Mouse (Mus musculus): ENCODE data around the gene Nin. TPM values are rescaled to one million over a fixed set of nuclear protein-coding genes. Genes with fewer than 3 reads are reported as not detected.

Gene Nin
- polyA plus RNA-seq, 1 experiment from 2014 or later: 14.8 TPM

DNA sequence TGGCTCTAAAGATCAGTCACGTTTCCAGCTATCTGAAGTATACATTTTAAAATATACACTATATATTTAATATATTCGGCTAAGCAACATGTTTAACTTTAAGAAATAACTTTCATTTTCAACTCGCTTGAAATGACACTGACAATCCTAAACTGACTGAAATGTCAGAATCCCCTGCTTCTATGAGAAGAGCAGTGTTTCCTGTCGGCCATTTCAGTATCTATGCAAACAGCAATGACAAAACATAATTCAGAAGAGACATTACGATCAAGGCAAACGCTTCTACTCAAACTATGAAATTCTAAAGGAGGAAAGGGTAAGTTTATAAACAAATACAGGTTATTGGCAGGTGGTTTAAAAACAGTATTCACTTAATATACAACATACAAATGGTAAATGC lies 136.8 kb downstream of the Nin start:
- Histone ChIP-seq H3K9ac (ENCODE audit: low read length) (no peak overlapping the region), H3K27me3 (replicated peaks; ENCODE audit: control insufficient read depth, insufficient read depth, low read length) (no peaks in the 10 kb centered on the region), H3K27ac (ENCODE audit: low read depth, low read length) (no peak overlapping the region), H3K4me3 (ENCODE audit: low read depth, low read length) (no peak overlapping the region), H3K36me3 (ENCODE audit: control insufficient read depth, insufficient read depth, low read length) (peaks cover 30% of the 10 kb centered on the region), H3K4me2 (ENCODE audit: low read length) (no peak overlapping the region), H3K4me1 (ENCODE audit: control insufficient read depth, insufficient read depth, low read length) (no peaks in the 10 kb centered on the region), H3K9me3 (replicated peaks; ENCODE audit: control insufficient read depth, low read length) (no peaks in the 10 kb centered on the region)
- 86% methylated on average over 6 of the region's 6 CpGs for WGBS
- DNase-seq (ENCODE audit: low spot score) (no peak), ATAC-seq (no peak)

DNA sequence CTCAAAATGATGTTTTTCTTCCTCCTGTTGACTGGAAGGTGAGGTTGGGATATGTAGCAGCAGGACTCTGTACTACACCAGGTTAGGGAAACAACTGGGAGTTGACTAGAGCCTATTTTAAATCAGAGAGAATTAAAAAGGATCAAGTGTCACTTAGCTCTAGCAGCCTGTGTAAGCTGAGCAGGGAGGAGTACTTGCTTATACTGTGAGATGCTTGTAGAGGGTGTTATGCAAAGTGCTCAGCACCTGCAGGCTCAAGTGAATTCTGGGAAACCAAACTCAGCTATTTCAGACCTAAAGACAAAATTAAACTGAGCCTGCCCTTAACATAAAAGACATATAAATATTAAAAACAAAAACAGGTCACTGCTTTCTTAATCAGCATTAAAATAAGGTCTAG lies 139.9 kb downstream of the Nin start:
- H3K9ac ChIP-seq (ENCODE audit: low read length): no peak overlapping the region
- no peak overlapping the region for H3K4me3 ChIP-seq (ENCODE audit: low read depth, low read length)
- no peak for ATAC-seq
- H3K27me3 ChIP-seq (replicated peaks; ENCODE audit: control insufficient read depth, insufficient read depth, low read length): no peaks in the 10 kb centered on the region
- no peak overlapping the region for H3K27ac ChIP-seq (ENCODE audit: low read depth, low read length)
- no peak overlapping the region for H3K4me2 ChIP-seq (ENCODE audit: low read length)
- H3K4me1 ChIP-seq (ENCODE audit: control insufficient read depth, insufficient read depth, low read length): no peaks in the 10 kb centered on the region
- H3K36me3 ChIP-seq (ENCODE audit: control insufficient read depth, insufficient read depth, low read length): peaks cover 32% of the 10 kb centered on the region
- DNase-seq (ENCODE audit: low spot score): no peak
- H3K9me3 ChIP-seq (replicated peaks; ENCODE audit: control insufficient read depth, low read length): no peaks in the 10 kb centered on the region

DNA sequence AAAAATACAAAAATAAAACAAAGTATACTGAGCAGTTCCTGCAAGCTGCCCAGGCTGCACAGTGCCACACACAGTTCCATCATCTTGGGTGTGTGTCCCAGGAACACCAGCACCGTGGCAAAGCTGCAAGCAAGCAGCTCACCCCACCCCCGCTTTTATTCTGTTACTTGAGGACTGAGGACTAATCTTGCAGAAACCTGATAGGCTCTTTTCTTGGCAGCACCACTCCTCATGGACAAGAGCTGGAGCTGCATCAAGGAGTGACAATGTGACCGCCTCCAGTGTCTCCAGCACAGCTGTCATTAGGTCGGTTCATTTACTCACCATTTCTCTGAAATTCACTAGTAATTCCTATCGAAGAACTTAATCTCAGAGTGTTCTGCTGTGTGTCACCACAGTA lies 145.4 kb downstream of the Nin start:
- WGBS: 71% methylated on average over 5 of the region's 5 CpGs
- Histone ChIP-seq H3K27ac (ENCODE audit: low read depth, low read length) (no peak overlapping the region), H3K36me3 (ENCODE audit: control insufficient read depth, insufficient read depth, low read length) (peaks cover 69% of the 10 kb centered on the region), H3K4me2 (ENCODE audit: low read length) (no peak overlapping the region), H3K9ac (ENCODE audit: low read length) (no peak overlapping the region), H3K27me3 (replicated peaks; ENCODE audit: control insufficient read depth, insufficient read depth, low read length) (no peaks in the 10 kb centered on the region), H3K4me1 (ENCODE audit: control insufficient read depth, insufficient read depth, low read length) (no peaks in the 10 kb centered on the region), H3K4me3 (ENCODE audit: low read depth, low read length) (no peak overlapping the region), H3K9me3 (replicated peaks; ENCODE audit: control insufficient read depth, low read length) (no peaks in the 10 kb centered on the region)
- ATAC-seq (no peak), DNase-seq (ENCODE audit: low spot score) (peak; percentile 13)

DNA sequence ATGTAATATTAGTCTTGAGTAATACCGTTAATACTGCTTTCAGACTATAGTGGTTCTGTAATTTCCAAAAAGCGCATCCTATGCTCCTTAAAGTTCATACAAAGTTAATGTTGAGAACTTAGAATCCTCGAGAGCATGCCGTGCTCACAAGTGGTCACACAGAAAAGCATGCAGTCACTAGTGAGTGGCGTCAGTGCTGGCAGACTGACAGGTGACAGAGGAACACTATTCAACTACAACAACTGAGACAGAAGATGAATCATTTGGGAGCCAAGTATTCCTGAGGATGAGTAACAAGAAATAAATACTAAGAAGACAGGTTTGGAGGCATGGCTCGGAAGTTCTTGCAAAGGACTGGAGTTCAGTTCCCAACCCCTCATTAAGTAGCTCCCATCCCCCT lies 146.4 kb downstream of the Nin start:
- DNase-seq (ENCODE audit: low spot score) (no peak), ATAC-seq (no peak)
- WGBS: 84% methylated on average over 6 of the region's 6 CpGs
- peaks cover 74% of the 10 kb centered on the region for H3K36me3 ChIP-seq (ENCODE audit: control insufficient read depth, insufficient read depth, low read length)
- no peak overlapping the region for H3K27ac ChIP-seq (ENCODE audit: low read depth, low read length)
- no peak overlapping the region for H3K4me3 ChIP-seq (ENCODE audit: low read depth, low read length)
- H3K27me3 ChIP-seq (replicated peaks; ENCODE audit: control insufficient read depth, insufficient read depth, low read length): no peaks in the 10 kb centered on the region
- H3K9me3 ChIP-seq (replicated peaks; ENCODE audit: control insufficient read depth, low read length): no peaks in the 10 kb centered on the region
- H3K4me1 ChIP-seq (ENCODE audit: control insufficient read depth, insufficient read depth, low read length): no peaks in the 10 kb centered on the region
- H3K4me2 ChIP-seq (ENCODE audit: low read length): no peak overlapping the region
- no peak overlapping the region for H3K9ac ChIP-seq (ENCODE audit: low read length)

DNA sequence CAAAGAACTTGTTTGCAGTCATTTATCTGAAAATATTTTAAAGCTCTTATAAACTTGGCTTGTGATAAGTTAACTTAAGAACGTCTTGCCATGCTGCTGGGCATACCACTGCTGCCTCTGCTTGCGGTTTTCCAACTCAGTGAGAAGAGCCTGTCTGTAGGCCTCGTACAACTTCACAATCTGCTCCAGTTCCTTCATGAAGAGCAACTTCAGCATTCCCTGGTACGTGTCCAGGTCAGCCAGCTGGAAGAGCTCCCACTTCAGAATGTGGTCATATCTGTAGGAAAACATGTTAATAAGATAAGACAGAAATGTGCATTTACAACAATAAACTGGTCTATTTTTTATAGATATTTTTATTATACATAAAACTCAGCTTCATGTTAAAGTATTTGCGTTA lies 147.4 kb downstream of the Nin start:
- no peaks in the 10 kb centered on the region for H3K9me3 ChIP-seq (replicated peaks; ENCODE audit: control insufficient read depth, low read length)
- DNase-seq (ENCODE audit: low spot score) (no peak), ATAC-seq (no peak)
- H3K9ac ChIP-seq (ENCODE audit: low read length): no peak overlapping the region
- H3K27ac ChIP-seq (ENCODE audit: low read depth, low read length): no peak overlapping the region
- no peak overlapping the region for H3K4me2 ChIP-seq (ENCODE audit: low read length)
- no peak overlapping the region for H3K4me3 ChIP-seq (ENCODE audit: low read depth, low read length)
- WGBS: 93% methylated on average over 5 of the region's 5 CpGs
- no peaks in the 10 kb centered on the region for H3K4me1 ChIP-seq (ENCODE audit: control insufficient read depth, insufficient read depth, low read length)
- peaks cover 76% of the 10 kb centered on the region for H3K36me3 ChIP-seq (ENCODE audit: control insufficient read depth, insufficient read depth, low read length)
- no peaks in the 10 kb centered on the region for H3K27me3 ChIP-seq (replicated peaks; ENCODE audit: control insufficient read depth, insufficient read depth, low read length)

DNA sequence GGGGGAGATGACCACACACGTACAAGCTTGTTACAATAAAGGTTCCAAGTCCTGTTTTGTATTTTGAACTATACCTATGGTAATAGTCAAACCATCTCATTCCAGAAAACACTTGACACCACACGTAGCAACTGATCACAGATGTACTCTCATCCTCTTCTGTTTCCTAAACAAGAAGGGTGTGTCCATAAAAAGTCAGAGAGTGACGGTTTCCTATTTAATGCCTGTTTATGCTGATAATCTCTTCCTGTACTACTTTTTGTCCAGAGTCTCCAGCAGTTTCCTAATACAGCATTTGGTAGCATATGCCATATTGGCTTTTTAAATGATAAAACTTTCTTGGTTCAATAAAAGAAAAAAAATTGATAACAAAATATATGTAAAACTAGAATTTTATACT lies 147.9 kb downstream of the Nin start:
- Histone ChIP-seq H3K4me2 (ENCODE audit: low read length) (no peak overlapping the region), H3K27me3 (replicated peaks; ENCODE audit: control insufficient read depth, insufficient read depth, low read length) (no peaks in the 10 kb centered on the region), H3K9ac (ENCODE audit: low read length) (no peak overlapping the region), H3K9me3 (replicated peaks; ENCODE audit: control insufficient read depth, low read length) (no peaks in the 10 kb centered on the region), H3K27ac (ENCODE audit: low read depth, low read length) (no peak overlapping the region), H3K4me1 (ENCODE audit: control insufficient read depth, insufficient read depth, low read length) (no peaks in the 10 kb centered on the region), H3K4me3 (ENCODE audit: low read depth, low read length) (no peak overlapping the region), H3K36me3 (ENCODE audit: control insufficient read depth, insufficient read depth, low read length) (peaks cover 74% of the 10 kb centered on the region)
- ATAC-seq (no peak), DNase-seq (ENCODE audit: low spot score) (no peak)
- 88% methylated on average over 3 of the region's 3 CpGs for WGBS

DNA sequence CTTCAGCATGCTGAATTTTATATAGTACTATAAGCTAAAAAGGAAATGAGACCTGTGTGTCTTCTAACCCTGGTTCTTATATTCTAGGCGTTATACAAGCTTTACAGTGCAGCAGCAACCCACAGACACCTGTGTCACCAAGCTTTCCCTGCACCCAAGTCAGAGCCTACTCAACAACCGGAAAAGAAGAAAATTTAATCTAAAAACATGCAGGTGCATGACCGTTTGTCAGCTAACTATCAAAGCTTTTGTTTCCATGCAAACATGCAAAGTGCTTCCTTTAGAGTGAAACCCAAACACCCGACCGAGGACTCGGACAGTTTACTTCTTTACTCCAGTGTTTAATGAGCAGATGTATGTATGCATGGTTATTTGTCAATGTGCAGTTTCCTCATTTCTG lies 150.4 kb downstream of the Nin start:
- ATAC-seq (no peak), DNase-seq (ENCODE audit: low spot score) (no peak)
- no peak overlapping the region for H3K9ac ChIP-seq (ENCODE audit: low read length)
- H3K27ac ChIP-seq (ENCODE audit: low read depth, low read length): no peak overlapping the region
- H3K4me3 ChIP-seq (ENCODE audit: low read depth, low read length): no peak overlapping the region
- no peaks in the 10 kb centered on the region for H3K9me3 ChIP-seq (replicated peaks; ENCODE audit: control insufficient read depth, low read length)
- H3K27me3 ChIP-seq (replicated peaks; ENCODE audit: control insufficient read depth, insufficient read depth, low read length): no peaks in the 10 kb centered on the region
- 92% methylated on average over 6 of the region's 6 CpGs for WGBS
- peaks cover 80% of the 10 kb centered on the region for H3K36me3 ChIP-seq (ENCODE audit: control insufficient read depth, insufficient read depth, low read length)
- H3K4me2 ChIP-seq (ENCODE audit: low read length): no peak overlapping the region
- no peaks in the 10 kb centered on the region for H3K4me1 ChIP-seq (ENCODE audit: control insufficient read depth, insufficient read depth, low read length)

DNA sequence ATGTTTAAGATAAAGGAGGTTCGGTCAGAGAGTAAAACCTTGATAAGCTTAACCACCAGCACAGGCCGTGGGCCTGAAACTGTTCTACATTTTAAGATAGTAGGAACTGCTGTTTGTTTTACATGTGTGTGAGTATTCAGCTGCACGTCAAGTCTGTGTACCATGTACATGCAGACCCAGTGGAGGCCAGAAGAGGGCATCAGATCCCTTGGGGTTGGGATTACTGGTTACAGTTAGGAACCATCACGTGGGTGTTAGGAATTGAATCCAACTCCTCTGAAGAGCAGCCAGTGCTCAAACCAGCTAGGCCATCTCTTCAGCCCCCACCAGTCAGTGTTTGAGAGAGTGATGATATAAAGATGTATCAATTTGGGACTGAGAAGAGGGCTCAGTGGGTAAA lies 151.0 kb downstream of the Nin start:
- Histone ChIP-seq H3K36me3 (ENCODE audit: control insufficient read depth, insufficient read depth, low read length) (peaks cover 78% of the 10 kb centered on the region), H3K9me3 (replicated peaks; ENCODE audit: control insufficient read depth, low read length) (no peaks in the 10 kb centered on the region), H3K27me3 (replicated peaks; ENCODE audit: control insufficient read depth, insufficient read depth, low read length) (no peaks in the 10 kb centered on the region), H3K4me1 (ENCODE audit: control insufficient read depth, insufficient read depth, low read length) (no peaks in the 10 kb centered on the region), H3K27ac (ENCODE audit: low read depth, low read length) (no peak overlapping the region), H3K4me2 (ENCODE audit: low read length) (no peak overlapping the region), H3K4me3 (ENCODE audit: low read depth, low read length) (no peak overlapping the region), H3K9ac (ENCODE audit: low read length) (no peak overlapping the region)
- peak; percentile 65 for DNase-seq (ENCODE audit: low spot score)
- WGBS: 60% methylated on average over 4 of the region's 4 CpGs
- ATAC-seq: no peak

Measured in forebrain, embryonic 14.5 days (tissue).